In the genomic region with DNA sequence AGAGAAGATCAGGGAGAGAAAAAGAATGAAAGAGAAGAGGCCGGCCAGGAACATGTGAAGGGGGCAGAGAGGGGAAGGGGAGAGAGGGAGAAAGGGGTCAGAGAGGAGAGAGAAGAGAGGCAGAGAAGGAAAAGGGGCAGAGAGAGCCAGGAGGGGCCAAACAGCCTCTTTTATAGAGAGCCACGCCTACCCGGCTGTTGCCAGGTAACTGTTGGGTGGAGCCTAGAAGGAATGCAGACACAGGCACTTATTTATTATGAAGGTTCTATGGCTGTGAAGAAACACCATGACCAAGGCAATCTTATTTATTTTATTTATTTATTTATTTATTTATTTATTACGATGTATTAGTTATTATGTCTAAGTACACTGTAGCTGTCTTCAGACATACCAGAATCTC, we compare ENCODE assay signal across 31 mouse cellular contexts. TPM values are rescaled to one million over a fixed set of nuclear protein-coding genes. Genes with fewer than 3 reads are reported as not detected.
DNase-seq lines count a peak whose midpoint lies in the region; ATAC-seq and TF ChIP-seq lines count a peak whose summit lies in the region.
"Had no signal": no experiment of that assay in that cellular context is flagged by ENCODE, and none has a peak within 500 bp of the region (broad histone marks: within the 10 kb centered on the region; RNA-seq: fewer than 3 reads in every experiment).

No protein-coding gene starts in this region.

- 0 out of 2 replicates have a peak, but pooled peaks cover 6% of the 10 kb centered on the region for H3K4me1 ChIP-seq in intestine, embryonic 15.5 days (replicated peaks)
- no peaks in the 10 kb centered on the region for H3K4me1 ChIP-seq in intestine, postnatal 0 days (replicated peaks; ENCODE audit: control insufficient read depth, insufficient read depth, low read length)
- H3K4me1 ChIP-seq in testis, adult 2 months (ENCODE audit: control insufficient read depth, insufficient read depth, low read length) = no peaks in the 10 kb centered on the region
- no peaks in the 10 kb centered on the region for H3K4me1 ChIP-seq in stomach, postnatal 0 days (replicated peaks; ENCODE audit: control insufficient read depth, insufficient read depth)
- H3K4me1 ChIP-seq: forebrain, embryonic 12.5 days had no signal

- no peak for TF ChIP-seq EP300 in stomach, postnatal 0 days (optimal IDR thresholded peaks at IDR 0.05)

- no peak for TF ChIP-seq CTCF in intestine, postnatal 0 days (IDR thresholded peaks at IDR 0.05; ENCODE audit: low read depth)
- TF ChIP-seq CTCF in testis, adult 2 months (IDR thresholded peaks at IDR 0.05; ENCODE audit: control insufficient read depth, insufficient read depth, insufficient replicate concordance, low read depth, low read length) = no peak
- no peak for TF ChIP-seq CTCF in stomach, postnatal 0 days (IDR thresholded peaks at IDR 0.05; ENCODE audit: low read depth)

- H3K9me3 ChIP-seq in intestine, embryonic 15.5 days = no peaks in the 10 kb centered on the region
- no peaks in the 10 kb centered on the region for H3K9me3 ChIP-seq in intestine, postnatal 0 days (ENCODE audit: control insufficient read depth)
- H3K9me3 ChIP-seq in stomach, postnatal 0 days (ENCODE audit: control insufficient read depth, low read length) = no peaks in the 10 kb centered on the region
- H3K9me3 ChIP-seq: embryonic facial prominence, embryonic 13.5 days; embryonic facial prominence, embryonic 15.5 days; forebrain, embryonic 10.5 days; forebrain, embryonic 12.5 days; G1E had no signal

- no peaks in the 10 kb centered on the region for H3K36me3 ChIP-seq in intestine, embryonic 15.5 days
- no peaks in the 10 kb centered on the region for H3K36me3 ChIP-seq in intestine, postnatal 0 days (ENCODE audit: control insufficient read depth, insufficient read depth)
- H3K36me3 ChIP-seq in testis, adult 2 months (ENCODE audit: control insufficient read depth, insufficient read depth, low read length) = no peaks in the 10 kb centered on the region
- H3K36me3 ChIP-seq in stomach, postnatal 0 days (ENCODE audit: control insufficient read depth, insufficient read depth, low read length) = no peaks in the 10 kb centered on the region
- H3K36me3 ChIP-seq: embryonic facial prominence, embryonic 13.5 days; embryonic facial prominence, embryonic 15.5 days; forebrain, embryonic 10.5 days; forebrain, embryonic 12.5 days; G1E had no signal

- peak; percentile 44; the same call in 1 of the 2 replicates for ATAC-seq in intestine, embryonic 15.5 days
- ATAC-seq in intestine, postnatal 0 days = no peak
- ATAC-seq in stomach, postnatal 0 days (ENCODE audit: low FRiP score, low TSS enrichment) = no peak
- ATAC-seq: activated CD4-positive, CD25-positive, alpha-beta regulatory T cell, adult 4 months; CD4-positive, CD25-positive, alpha-beta regulatory T cell, adult 4 months; forebrain, embryonic 14.5 days; forebrain, embryonic 16.5 days; Patski had no signal

- no peak overlapping the region for H3K27ac ChIP-seq in intestine, embryonic 15.5 days
- H3K27ac ChIP-seq in intestine, postnatal 0 days (ENCODE audit: low read depth, low read length) = no peak overlapping the region
- H3K27ac ChIP-seq in testis, adult 2 months (ENCODE audit: control insufficient read depth, insufficient read depth, low read depth, low read length) = no peak overlapping the region
- H3K27ac ChIP-seq in stomach, postnatal 0 days (replicated peaks) = no peak overlapping the region
- H3K27ac ChIP-seq: embryonic facial prominence, embryonic 13.5 days; embryonic facial prominence, embryonic 15.5 days; forebrain, embryonic 10.5 days; forebrain, embryonic 12.5 days had no signal

- no peak for TF ChIP-seq POLR2A in testis, adult 2 months (IDR thresholded peaks at IDR 0.05; ENCODE audit: control insufficient read depth, low read depth, low read length)

- no peak overlapping the region for H3K4me2 ChIP-seq in intestine, embryonic 15.5 days (replicated peaks)
- H3K4me2 ChIP-seq in intestine, postnatal 0 days (replicated peaks; ENCODE audit: low read depth) = no peak overlapping the region
- H3K4me2 ChIP-seq in stomach, postnatal 0 days (replicated peaks; ENCODE audit: low read depth) = no peak overlapping the region
- H3K4me2 ChIP-seq: embryonic facial prominence, embryonic 13.5 days; embryonic facial prominence, embryonic 15.5 days; forebrain, embryonic 12.5 days had no signal

- no peak for DNase-seq in testis, postnatal 14 days (ENCODE audit: low spot score)
- peak; percentile 9 for DNase-seq in c-Kit-positive CD71-positive TER-119-negative erythroid progenitor cells, embryonic 14.5 days (ENCODE audit: low read depth)
- peak; percentile 35 for DNase-seq in stomach, postnatal 0 days (ENCODE audit: low spot score)
- DNase-seq in gastrocnemius, postnatal 36 days = no peak
- no peak for DNase-seq in cerebellum, adult 11 months
- DNase-seq: adrenal gland, adult 8-10 months; adrenal gland, postnatal 14 days; adrenal gland, postnatal 36 days; B cell, adult 2 months; cerebellum, adult 11-12 months; cerebellum, adult 2 months; cerebellum, adult 9-11 months; cerebellum, postnatal 14 days; cerebellum, postnatal 36 days; embryo, embryonic 11 days had no signal

- no peak overlapping the region for H3K9ac ChIP-seq in intestine, embryonic 15.5 days
- no peak overlapping the region for H3K9ac ChIP-seq in intestine, postnatal 0 days (ENCODE audit: low read depth, low read length)
- H3K9ac ChIP-seq in stomach, postnatal 0 days (ENCODE audit: low read length) = no peak overlapping the region
- H3K9ac ChIP-seq: embryonic facial prominence, embryonic 13.5 days; embryonic facial prominence, embryonic 15.5 days; forebrain, embryonic 12.5 days had no signal

- intact Hi-C loops in gastrocnemius, postnatal 36 days (cut with DNase I) = no loop called here

- no peaks in the 10 kb centered on the region for H3K27me3 ChIP-seq in intestine, embryonic 15.5 days (replicated peaks)
- no peaks in the 10 kb centered on the region for H3K27me3 ChIP-seq in intestine, postnatal 0 days (replicated peaks; ENCODE audit: control insufficient read depth, insufficient read depth, low read length)
- H3K27me3 ChIP-seq in testis, adult 2 months (ENCODE audit: control insufficient read depth, insufficient read depth, low read length) = no peaks in the 10 kb centered on the region
- no peaks in the 10 kb centered on the region for H3K27me3 ChIP-seq in stomach, postnatal 0 days (ENCODE audit: control insufficient read depth, insufficient read depth, low read length)
- H3K27me3 ChIP-seq: CH12.LX; embryonic facial prominence, embryonic 13.5 days; embryonic facial prominence, embryonic 15.5 days; forebrain, embryonic 12.5 days; Patski had no signal

- no peak overlapping the region for H3K4me3 ChIP-seq in intestine, embryonic 15.5 days (replicated peaks)
- H3K4me3 ChIP-seq in intestine, postnatal 0 days (ENCODE audit: low read depth, low read length) = no peak overlapping the region
- peak overlapping the region; percentile 7 for H3K4me3 ChIP-seq in testis, adult 2 months (ENCODE audit: control insufficient read depth, low read depth, low read length)
- H3K4me3 ChIP-seq in stomach, postnatal 0 days (ENCODE audit: low read depth, low read length) = no peak overlapping the region
- H3K4me3 ChIP-seq: embryonic facial prominence, embryonic 13.5 days; embryonic facial prominence, embryonic 15.5 days; erythroblast, embryonic 14.5 days; forebrain, embryonic 10.5 days; forebrain, embryonic 12.5 days had no signal

- whole genome bisulfite sequencing in intestine, embryonic 15.5 days = 84% methylated on average over 4 of the region's 4 CpGs
- WGBS in intestine, postnatal 0 days = 76% methylated on average over 4 of the region's 4 CpGs
- WGBS in stomach, postnatal 0 days = 78% methylated on average over 4 of the region's 4 CpGs

RNA-seq across cellular contexts. Expression of a gene that starts 44.5 kb away (rescaled TPM):
- polyA plus RNA-seq in intestine, embryonic 15.5 days (2015; fragmentation: Nextera tagmentation; extraction: Ambion mirVana) = 15.9 and 17.9 TPM in 2 replicates
- 15.6 and 20.4 TPM in 2 replicates for polyA plus RNA-seq in intestine, postnatal 0 days (2015; fragmentation: Nextera tagmentation; extraction: Ambion mirVana)
- 158 and 165 TPM in 2 replicates for polyA plus RNA-seq in testis, adult 2 months (2012; rRNA removed)
- polyA plus RNA-seq in stomach, postnatal 0 days (2015; fragmentation: Nextera tagmentation; extraction: Ambion mirVana) = 19.5 and 20.1 TPM in 2 replicates
- 10 to 100 TPM in 1 of 2 experiments, 1 to 10 TPM in 1; 10.0 to 13.8 TPM for total RNA-seq in gastrocnemius, postnatal 36 days (2021)

RNA-seq across cellular contexts. Expression of a gene that starts 49.7 kb away (rescaled TPM):
- polyA plus RNA-seq in intestine, embryonic 15.5 days (2015; fragmentation: Nextera tagmentation; extraction: Ambion mirVana) = 1.1 TPM in 2 replicates
- polyA plus RNA-seq in intestine, postnatal 0 days (2015; fragmentation: Nextera tagmentation; extraction: Ambion mirVana) = 0.21 and 0.26 TPM in 2 replicates
- 0.61 and 0.70 TPM in 2 replicates for polyA plus RNA-seq in testis, adult 2 months (2012; rRNA removed)
- polyA plus RNA-seq in stomach, postnatal 0 days (2015; fragmentation: Nextera tagmentation; extraction: Ambion mirVana) = 0.27 TPM in 2 replicates
- 1 to 10 TPM; 1.1 to 1.2 TPM for total RNA-seq in gastrocnemius, postnatal 36 days (2021)
- total RNA-seq: common myeloid progenitor, adult 5-6 weeks; G1E had no signal
- polyA plus RNA-seq: activated CD4-positive, CD25-positive, alpha-beta regulatory T cell, adult 4 months; CD4-positive, CD25-positive, alpha-beta regulatory T cell, adult 4 months; erythroblast, embryonic 14.5 days; G1E had no signal

Comparison
In these comparisons a context has a peak if more than half of its experiments do, and no peak if none do; other contexts are left out.
1. DNase-seq: peak in c-Kit-positive CD71-positive TER-119-negative erythroid progenitor cells, embryonic 14.5 days (single experiment) and stomach, postnatal 0 days (single experiment); none in testis, postnatal 14 days (single experiment), gastrocnemius, postnatal 36 days (0 of 2) and cerebellum, adult 11 months (single experiment).